Mouse (Mus musculus) frontal cortex, adult 2 months (tissue): ENCODE measurements around the gene Bach2. TPM values are rescaled to one million over a fixed set of nuclear protein-coding genes. Genes with fewer than 3 reads are reported as not detected.

Experiments
- DNase-seq, 2 experiments: peaks; one replicate each; pipeline ENCODE4 v3.0.0; 2022; ENCODE audit warnings: low spot score in 1 of 2; ENCODE audit errors: extremely low spot score in 1 of 2
- polyA plus RNA-seq: library from polyadenylated mRNA; depleted of rRNA; stranded (reverse); fragments of >200 nt; gene quantifications from 2 replicates; pipeline ENCODE4 v1.2.3, GENCODE M21; 2012

The Bach2 gene
- polyA plus RNA-seq, 1 experiment = 4.8 TPM

DNA sequence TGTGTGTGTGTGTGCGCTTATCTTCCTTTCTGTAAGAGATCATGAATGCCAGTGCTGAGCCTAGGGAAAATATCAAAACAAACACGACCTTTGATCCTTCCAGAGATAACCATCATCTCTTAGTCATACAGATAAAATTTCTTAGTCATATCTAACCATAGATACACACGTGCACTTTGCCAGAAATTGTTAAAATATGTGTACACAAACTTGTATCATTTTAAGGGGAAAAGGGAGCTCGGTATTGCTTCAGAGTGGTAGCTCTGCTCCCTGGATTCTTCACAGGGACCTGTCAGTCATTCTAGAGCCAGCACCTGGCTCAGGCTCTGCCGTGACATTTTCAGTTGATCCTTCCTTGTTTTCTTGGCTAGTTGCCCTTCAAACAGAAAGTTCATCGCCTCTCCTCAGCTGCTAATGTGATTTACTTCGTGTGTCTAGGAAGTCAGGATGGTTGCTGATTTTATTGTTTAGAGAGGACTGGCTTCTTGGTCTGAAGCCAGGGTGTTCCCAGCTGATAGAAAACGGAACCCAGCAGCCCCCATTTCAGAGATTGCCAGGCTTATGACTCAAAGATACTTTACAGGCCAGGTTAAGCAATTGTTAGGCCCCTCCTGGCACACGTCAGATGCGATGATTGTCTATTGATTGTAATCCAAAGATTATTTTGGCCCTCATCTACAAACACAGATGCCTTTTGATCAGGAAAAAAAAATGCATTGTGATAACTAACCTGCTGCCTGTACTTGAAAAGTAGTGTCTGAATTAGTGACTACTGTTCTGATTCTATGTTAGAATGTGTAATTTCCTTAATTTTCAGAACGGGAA is 49.6 kb downstream of the Bach2 start:
- no peak for DNase-seq

DNA sequence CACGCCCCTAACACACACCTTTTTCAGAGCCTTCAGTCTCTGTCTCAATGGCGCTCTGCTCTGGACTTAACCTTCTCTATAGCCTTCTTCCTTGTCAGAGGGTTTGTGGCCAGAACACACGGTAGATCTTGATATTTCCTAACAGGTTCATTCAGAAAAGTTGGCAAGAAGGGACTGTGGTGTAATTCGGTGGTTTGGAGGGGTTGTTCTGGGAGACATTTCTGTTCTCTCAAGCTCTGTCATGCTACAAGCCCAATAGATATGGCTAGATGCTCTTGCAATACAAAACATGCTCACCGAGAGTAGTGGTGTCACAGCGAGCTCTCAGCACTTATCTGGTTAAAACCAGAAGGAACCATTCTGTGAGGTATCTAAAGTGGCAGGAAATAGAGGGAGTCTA is 51.2 kb downstream of the Bach2 start:
- DNase-seq = no peak

DNA sequence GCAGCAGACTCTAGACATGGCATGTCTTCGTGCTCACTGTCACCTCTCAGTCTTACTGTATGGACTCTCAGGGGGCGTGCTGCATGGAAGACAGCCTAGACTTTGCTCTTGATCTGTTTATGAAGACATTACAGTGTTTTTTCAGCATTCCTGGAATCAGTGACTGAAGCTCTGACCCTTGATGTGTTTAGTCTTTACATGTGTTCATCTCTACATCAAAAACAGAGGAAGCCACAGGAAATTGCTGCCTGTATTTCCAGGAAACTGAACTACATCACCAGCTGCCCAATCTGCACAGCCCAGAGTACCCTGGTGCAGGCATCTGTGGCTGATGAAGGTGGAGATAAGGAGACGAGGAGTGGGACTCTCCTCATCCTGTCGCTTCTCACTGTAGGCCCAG is 52.8 kb downstream of the Bach2 start:
- no peak for DNase-seq

DNA sequence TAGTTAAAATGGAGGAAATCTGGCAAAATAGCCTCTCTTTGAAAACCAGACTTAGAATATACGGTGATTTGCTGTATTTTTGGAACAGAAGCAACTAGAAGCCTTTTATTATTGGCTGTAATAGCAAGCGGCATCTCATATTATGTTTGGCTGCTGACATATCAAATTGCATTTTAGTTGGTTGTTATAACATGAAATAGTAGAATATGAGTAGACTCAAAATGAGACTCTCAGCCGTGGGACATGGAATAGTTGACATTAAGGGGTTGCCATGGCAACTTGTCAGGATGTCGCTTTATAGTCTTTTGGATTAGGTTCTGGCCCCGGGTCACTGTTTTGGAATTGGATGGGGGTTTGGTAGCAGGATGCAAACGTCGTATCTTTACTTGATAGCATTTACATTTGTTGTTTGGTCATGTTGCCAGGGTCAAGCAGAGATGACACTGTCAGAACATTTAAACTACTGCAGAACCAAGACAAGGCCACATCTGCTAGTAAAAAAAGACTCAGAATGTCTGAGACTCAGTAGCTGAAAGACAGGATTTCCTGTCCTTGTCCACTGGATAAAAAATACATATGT is 55.2 kb downstream of the Bach2 start:
- no peak for DNase-seq

DNA sequence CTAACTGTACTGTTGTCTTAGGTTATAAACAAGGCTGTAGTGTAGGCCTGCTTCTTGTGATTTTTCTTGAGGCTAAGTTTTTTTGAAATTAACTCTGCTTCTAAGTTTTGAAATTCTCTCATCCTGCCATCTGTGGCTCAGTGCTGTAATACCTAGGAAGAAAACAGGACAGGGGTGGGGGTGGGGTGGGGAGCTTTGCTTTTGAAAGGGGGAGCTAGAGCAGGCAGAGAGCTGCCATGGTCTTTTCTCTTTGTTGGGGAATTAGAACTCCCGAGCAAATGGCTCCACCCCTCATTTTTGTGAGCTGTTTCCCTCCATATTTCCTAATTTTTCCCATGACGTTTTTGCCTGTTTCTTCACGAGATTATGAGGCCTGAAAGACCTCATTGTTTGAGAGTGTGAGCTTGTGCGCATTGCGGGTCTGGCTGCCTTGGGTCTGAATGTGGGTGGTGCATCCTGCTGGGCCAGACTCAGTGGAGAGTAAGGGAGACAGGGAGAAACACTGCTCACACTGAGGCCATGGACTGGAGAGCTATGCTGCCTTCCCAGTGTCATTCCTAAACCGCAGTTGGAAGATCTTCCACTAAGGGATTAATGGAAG is 58.6 kb downstream of the Bach2 start:
- no peak for DNase-seq

DNA sequence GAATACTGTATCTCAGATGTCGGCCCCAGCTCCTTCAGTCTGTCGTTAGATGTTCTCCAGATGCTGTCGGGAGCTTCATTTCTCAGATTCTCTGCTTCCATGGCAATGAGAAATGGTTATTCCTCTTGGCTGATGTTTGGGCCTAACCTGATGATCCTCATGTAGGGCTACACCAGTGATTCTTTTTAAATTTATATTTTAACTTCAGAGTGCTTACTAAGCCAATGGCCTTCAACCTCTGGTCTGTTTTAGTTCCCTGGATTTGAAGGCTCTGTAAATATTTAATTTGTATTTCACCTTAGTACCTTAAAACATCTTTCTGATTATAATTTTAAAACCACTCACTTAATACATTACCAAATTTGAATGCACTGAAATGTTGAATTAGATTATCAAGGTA is 60.6 kb downstream of the Bach2 start:
- DNase-seq = no peak

DNA sequence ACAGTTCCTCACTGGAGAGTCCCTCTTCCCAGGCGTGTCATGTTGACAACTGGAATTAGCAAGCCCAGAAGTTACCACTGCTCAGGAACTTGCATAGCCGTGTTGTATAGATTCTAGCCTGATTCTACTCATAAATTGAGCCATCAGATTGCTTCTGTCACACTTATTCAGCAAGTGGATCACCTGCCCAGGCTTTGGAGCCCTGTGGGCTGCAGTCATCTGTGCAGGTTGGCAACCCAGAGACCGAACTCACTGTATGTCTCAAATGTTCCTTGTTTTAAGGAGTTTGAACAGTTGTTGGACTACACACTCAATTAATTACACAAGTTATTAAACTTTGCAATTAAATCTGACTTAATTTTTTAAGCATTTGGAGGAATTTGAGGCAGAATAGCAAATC is 61.4 kb downstream of the Bach2 start:
- DNase-seq = no peak

DNA sequence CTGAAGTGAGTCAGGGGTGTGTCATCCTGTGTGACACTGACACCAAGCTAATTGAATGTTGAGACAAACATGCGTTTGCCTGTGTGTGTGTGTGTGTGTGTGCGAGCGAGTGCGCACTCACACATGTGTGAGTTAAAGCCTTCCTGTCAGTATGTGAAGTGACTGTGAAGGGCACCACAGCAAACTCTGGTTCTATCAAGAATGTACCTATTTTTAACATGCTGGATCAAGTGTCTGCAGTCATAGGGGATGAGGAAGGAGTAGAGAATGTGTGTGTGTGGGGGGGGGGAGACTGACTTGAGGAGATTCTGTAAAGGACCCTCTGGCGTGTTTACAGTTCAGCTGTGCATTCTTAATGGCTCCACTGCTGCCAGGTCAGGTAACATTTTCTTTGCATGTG is 64.1 kb downstream of the Bach2 start:
- no peak for DNase-seq

DNA sequence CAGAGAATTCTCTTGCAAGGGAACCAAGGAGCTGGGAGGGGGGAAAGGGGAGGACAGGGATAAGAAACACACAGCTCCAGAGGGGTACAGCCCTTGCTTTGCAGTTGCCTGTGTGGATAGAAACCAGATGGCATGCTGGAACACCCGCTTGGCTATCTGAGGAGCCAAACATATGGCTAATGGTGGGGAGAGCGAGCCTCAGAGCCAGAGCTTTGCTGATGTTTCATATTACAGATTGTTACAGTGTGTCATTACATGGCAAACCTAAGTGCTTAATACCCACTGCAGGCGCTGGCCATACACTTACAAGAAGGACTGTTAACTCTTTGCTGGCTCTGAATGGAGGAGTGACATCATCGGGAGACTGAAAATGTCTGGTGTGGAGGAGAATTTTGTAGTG is 64.5 kb downstream of the Bach2 start:
- DNase-seq = peak; percentile 28 to 55

DNA sequence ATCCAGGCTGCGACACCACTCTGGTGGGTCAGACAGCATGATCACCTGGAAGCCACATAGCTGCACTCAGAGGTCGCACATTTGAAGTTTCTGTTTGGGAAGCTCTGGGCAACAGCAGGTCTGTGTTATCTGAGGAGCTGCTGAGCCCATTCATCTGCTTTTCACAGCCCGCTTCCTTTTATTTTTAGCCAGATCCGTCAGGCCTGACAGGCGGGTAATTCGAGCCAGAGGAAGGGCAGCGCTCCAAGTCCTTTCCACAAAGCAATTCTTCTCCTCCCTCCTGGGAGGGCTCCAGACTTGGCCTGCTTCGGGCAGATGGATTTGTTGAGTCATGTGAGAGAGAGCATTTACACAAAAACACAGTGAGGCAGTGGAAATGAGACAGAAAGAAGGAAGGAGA is 65.1 kb downstream of the Bach2 start:
- peak; percentile 87 to 94 for DNase-seq

DNA sequence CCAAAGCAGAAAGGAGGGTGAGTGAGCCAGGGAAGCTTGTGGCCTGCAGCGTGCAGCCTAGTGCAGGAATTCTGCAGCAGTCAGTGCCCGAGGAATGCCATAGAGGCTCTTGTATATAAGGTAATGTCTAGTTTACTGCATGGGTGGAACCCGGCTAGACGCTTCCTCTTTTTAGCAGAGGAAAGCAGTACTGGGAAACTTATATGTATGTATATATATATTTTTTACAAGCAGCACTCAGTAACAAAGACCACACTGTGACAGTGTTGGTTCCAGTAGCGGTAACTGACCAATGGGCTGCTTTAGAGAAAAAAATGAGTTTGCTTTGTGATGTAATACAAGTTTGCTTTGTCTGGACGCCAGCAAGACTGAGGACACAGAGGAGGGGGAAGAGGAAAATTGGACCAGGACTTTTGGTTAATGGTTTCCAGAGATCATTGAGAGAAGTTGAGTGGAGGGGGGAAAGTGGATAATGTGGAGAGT is 65.7 kb downstream of the Bach2 start:
- peak in 1 of 2 experiments; percentile 37 for DNase-seq

DNA sequence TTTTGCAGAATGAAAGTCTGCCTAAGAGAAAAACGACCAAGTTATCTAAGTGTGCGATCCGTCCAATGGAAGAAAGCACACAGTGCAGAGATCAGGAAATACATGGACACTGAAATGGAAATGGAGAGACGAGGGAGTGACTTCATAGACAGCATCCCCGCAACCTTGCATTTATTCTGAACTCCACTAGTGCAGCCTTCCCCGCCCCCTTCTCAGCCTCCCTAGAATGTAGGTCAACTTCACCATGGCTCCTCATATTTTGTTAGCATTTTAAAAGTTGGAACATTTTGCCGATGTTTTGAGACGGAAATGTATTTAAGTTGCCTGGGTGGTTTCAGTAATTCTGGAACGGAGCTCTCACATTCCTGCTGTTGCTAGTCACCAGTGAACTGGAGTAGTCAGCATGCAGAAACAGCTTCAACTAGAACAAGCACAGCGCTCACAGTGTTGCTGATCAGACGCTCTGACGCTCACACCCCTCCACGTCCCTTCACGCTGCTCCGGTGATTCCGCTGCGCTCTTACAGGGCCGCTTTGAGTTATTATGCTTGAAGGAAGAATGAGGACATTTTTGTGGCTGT is 66.5 kb downstream of the Bach2 start:
- DNase-seq = peak in 1 of 2 experiments; percentile 62

DNA sequence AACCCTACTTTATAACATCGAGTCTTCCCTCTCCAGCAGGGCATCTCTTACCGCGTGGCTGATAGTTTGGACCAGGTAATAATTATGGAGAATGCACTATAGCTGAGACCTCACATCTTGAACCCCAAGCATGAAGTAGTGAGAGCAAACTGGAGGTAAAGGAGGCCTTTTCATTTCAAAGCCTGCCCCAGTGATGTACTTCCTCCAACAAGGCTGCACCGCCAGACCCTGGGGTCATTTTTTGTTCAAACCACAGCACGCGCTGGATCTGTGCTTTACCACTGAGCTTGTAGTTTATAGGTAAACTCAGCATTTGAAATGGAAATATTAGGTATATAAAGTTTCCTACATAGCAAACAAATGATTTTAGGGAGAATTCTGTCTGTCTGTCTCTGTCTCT is 67.1 kb downstream of the Bach2 start:
- DNase-seq = no peak

DNA sequence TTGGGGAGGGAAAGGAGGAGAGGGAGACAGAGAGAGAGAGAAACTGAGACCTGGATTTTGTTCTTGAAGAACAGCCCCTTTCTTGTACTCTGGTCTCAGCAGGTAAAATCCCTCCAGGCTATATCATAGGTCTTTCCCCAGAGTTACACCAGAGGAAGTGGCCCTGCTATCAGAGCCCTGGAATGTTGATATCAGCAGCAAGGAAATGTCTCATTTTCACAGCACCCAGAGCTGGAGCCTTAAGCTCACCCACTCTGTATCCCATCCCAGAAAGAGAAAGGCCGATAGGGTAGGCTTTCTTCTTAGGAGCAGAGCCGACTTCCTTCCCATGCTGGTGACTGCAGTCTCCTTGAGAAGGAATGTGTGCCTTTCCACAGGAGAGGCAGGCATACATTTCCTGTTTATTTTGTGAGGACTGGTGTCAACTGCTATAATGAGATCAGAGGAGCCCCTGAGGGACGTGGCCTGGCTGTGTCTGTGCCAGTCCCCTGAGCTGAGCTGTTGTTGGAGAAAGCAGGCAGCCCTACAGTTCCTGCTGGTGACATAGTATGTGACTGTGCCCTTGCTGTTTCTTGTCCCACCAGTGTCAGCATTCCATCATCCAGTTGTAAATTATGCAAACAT is 67.7 kb downstream of the Bach2 start:
- DNase-seq = no peak

DNA sequence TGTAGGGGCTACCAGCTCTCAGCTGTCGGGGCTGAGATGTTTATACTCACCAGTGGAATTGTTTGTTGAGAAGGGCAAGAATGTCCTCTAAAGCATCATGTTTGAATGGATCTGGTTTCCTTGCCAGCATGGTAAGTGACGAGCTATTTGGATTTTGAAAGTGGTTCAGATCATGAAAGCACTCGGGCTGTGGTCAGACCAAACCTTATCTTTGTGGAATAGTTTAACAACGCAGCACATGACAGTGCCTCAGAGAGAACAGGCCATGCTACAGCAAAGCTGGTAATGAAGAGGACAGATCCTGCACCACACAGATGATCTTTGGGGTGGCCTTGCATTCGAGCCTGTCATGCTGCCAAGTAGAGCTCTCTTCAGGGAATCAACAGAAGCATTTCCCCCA is 68.6 kb downstream of the Bach2 start:
- no peak for DNase-seq

DNA sequence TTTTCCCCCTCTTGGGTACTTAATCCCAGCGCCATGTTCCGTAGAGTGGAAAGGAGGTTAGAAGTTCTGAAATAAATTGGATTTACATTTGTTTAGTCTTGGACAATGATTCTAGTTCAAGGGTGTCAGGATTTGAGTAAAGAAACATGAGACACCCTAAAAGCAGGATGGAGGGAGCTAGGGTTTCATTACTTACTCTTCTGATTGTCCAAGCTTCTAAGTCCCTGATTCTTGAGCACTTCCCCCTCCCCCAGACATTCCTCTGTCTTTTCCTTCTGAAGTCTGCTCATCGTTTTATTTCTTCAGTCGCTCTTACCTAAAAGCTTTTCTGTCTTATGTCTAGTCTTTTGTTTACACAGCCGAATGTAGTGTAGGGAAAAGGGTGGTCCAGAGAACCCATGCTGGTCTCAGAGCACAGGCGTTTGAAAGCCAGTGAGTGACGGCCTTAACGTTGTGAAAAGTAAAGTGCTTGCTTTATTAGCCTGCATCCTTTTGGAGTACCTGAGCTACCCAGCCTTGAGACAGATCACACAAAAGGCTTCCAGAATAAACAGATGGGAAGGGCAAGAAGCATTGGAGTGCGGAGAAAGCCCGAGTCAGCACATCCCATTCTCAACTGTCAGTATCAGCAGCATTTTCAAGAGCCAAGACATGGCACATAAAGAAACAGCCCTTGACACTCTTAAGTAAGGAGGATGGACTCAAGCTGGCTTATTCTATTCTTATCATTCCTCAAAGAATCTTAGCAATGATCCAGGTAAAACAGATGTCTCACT is 73.8 kb downstream of the Bach2 start:
- DNase-seq = no peak

DNA sequence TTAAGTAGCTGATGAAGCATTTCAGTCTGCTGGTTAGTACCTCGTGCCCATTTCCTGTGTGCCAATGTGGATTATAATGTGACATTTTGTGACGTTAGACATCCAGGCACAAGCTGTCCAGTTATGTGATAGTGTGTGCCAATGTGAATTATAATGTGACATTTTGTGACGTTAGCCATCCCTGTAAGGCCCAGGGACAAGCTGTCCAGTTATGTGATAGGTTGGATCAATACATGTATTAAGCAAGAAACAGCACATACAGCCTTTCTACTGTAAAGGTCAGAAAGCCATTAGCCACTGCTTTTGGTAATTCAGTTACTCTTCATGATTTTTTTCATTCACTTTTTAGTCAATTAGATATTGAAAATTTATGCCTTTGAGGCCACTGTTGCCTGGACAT is 76.3 kb downstream of the Bach2 start:
- no peak for DNase-seq

DNA sequence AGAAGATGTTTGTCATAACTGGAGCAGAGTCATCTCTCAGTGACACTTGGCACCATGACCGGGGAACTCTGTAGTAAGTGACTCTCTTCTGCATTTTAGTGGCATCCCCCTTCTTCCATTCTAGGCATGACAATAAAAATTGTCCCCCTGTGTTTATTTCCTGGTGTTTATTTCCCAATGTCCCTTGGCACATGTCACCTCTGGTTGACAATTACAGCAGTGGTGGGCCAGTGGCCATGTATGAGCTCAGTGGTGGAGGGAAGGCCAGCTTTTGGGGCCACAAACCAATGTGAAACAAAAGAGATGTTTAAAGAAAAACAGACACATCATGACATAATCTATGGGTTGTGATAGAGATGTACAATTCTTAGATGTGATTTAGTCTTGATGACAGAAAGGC is 80.0 kb downstream of the Bach2 start:
- DNase-seq = no peak

DNA sequence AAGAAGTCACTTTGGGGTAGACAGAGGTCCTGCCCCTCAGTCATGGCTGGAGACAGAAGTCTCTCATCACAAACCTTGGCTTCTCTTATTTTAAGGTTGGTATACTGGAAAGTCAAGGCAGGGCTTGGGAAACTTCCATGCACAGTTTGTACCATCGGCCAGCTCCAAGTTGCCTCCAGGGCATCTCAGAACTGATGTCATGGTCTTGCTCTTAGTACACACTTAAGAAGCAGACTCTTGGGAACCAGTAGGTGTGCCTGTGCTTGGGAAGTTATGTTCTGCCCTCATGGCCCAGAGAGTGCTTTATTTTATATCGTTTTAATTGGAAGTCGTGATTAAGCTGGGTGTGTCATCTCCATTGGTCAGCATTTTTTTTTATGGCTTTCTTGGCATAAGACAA is 80.7 kb downstream of the Bach2 start:
- no peak for DNase-seq

DNA sequence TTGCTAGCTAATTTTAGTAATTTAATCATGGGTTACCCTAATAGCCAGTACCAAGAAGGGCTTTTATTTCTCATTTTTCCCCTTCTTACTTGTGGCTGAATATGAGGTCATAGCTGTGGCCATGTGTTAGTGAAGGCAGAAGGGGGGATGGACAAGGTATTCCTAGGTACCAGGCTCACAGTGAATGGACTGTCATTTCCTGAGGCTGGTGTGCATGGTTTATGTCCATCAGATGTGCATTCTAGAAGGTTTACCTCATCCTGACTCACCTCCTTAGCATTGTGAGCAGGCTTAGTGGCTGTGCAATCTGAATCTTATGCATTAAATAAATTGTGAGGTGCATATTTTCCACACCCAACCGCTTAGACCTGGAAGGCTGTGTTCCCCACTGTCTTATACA is 81.4 kb downstream of the Bach2 start:
- DNase-seq = no peak
